Mouse (Mus musculus) gastrocnemius, postnatal 36 days (tissue): Measurements from ENCODE around the gene Fads2. TPM values are rescaled to one million over a fixed set of nuclear protein-coding genes. Genes with fewer than 3 reads are reported as not detected.

Source experiments
- DNase-seq, 2 experiments: peaks; one replicate each; pipeline ENCODE4 v3.0.0; 2022
- intact Hi-C: fragments of 180-260 bp; cut with DNase I; formaldehyde crosslinking; loops from one replicate; pipeline ENCODE4 v1.15.1; 2025
- total RNA-seq, 2 experiments: library from RNA; stranded (reverse); gene quantifications; 2 replicates each; pipeline ENCODE4 v1.2.3; 2021

Gene Fads2
- total RNA-seq, 2 experiments from 2014 or later = 2.2 to 2.4 TPM

DNA sequence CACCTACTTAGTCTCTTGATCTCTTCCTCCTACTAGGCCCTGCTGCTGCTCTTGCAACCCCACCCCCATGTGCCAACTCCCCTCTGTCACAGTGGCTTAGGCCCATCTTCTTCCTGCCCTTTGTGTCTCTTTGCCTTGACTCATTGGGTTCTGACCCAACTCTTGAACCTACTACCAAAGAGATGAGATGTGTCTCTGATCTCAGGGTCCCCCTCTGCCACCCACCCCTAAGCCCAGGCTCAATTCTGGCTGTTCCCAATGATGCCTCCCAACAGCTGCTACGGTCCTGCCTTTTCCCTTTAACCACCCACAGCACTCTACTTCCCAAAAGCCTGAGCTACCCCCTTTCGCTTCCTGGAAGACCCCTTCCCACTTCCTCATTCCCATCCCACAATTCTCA is 79.6 kb downstream of the Fads2 start:
- intact Hi-C loops = no loop called here
- DNase-seq = no peak

DNA sequence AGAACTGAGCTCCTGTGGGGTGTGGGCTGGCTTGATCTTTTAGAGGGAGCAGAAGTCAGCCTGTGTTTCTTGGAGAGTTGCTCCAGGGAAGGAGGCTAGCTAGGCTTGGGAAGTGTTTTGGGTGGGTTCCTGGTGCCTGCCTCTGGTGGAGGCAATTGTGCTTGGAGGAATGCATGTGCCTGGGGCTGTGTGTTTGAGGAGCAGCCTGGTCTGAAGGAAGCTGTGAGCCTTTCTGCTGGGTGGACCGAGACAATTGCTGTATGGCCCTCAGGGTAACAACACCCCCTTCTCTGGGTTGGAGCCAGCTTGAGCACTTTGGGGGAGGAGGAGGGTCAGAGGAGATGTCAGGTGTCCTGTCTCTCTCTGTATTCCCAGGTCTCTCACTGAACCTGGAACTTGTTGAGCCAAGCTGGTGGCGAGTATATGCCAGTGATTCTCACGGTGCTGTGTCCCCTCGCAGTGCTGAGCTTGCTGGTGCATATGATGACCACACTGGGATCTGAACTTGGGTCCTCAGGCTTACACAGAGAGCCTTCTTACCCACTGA is 82.3 kb downstream of the Fads2 start:
- DNase-seq = no peak
- intact Hi-C loops = no loop called here

DNA sequence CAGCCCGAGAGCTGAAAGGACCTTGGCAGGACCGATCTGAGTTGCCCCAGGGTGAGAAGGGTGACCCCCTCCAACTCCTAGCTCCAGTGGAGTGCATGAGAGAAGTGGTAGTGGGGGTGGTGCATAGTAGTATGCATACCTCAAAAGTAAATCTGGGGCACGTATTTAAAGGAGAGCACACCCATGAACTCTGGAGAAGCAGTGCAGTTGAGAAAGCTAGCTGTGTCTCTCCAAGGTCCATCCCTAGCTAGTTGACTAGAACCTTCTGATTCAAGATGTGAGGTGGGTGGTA is 83.1 kb downstream of the Fads2 start:
- intact Hi-C loops = no loop called here
- DNase-seq = no peak

DNA sequence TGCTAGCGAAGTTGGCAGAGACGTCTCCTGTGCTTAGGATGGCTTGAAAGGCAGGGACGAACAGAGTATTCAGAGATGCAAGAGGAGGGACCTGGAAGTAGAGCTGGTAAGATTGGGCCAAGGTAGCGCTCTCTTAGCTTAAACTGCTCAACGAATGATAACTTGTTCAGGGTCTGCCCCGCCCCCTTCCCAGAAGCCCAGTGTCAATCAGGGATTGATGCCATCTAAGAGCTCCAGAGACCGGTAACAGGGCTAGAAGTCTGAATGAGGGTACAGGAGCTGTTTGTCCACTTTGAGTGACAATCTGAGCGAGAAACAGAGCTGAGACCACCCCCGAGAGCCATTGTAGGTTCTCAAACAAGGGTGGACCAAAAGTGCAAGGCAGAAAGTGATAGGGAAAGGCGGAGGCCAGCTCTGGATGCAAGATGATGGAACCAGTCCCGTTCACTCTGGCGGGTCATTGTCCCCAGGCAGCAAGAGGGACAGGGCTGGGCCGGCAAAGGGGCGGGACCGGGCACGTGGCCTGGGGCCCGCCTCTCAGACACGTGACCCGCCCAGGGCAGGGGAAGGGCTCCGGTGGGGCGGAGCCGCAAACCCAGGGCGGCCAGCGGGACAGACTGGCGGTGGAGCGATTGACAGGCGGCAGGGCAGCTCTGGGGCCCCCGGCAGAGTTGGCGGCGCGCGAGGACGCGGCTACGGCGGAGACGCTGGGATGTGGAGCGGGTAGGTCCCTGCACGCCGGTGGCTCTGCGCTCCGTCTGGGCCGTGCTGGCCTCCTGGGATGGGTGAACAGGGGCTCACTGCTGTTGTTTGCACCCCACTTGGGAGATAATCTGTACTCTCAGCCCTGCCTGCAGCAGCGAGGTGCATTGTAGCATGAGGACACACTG is 83.7 kb downstream of the Fads2 start:
- peak; percentile 91 to 95 for DNase-seq

DNA sequence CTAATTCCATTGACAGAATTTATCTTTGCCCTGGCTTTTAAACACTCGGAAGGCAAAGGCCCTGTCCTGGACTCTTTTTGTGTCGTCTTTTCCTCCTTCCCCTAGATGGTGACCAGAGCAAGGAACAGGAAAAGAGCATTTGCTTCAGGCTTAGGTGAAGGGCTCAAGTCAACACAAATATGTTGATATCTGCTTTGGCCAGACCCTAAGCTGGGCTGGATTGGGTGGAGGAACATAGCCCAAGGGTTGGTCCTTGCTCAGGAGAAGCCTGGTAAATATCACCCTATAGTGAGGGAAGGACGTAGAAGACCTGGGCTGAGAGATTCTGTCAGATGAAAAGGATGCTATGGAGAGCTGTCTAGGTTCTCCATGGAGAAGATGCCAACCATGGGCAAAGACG is 85.4 kb downstream of the Fads2 start:
- intact Hi-C loops = no loop called here
- DNase-seq = no peak

More for the DNA sequence above, 83.7 kb downstream of the Fads2 start:
- intact Hi-C loops = no loop called here

DNA sequence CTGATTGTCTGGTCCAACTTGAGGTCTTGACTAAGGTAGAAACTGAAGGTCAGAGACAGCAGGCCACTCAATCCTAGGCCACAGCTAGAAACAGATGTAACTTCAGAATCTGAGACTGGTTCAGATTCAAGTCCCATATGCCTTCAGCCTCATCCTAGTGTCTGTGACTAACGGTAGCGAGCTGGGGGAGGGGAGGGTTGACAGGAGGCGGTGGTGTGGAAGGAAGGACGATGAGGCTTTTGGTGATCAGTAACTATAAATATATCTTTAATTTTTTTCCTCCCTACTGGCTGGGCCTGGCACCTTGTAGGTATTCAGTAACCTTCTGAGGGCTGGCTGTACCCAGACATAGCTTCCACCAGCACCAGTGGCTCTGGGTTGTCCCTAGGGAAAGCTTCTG is 86.1 kb downstream of the Fads2 start:
- no peak for DNase-seq

DNA sequence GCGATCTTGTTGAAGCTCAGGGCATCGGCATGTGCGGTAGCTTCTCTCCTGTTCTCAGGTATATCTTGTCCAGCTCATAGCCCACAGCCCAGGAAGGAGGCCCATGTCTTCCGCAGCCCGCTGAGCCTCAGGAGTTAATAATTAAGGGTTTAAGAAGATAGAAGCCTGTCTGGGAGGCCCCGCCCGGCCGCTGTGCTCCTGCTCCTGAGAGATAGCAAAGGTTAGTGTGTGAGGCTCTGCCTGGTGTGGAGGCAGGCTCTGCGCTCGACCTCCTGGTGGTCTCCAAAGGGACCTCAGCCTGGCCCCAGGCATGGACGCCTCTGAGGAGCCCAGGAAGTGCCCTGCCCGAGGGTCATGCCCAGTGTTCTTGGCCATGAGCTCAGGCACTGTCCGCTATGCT is 86.7 kb downstream of the Fads2 start:
- DNase-seq = no peak
- intact Hi-C loops = no loop called here

More for the DNA sequence above, 86.1 kb downstream of the Fads2 start:
- intact Hi-C loops = no loop called here

DNA sequence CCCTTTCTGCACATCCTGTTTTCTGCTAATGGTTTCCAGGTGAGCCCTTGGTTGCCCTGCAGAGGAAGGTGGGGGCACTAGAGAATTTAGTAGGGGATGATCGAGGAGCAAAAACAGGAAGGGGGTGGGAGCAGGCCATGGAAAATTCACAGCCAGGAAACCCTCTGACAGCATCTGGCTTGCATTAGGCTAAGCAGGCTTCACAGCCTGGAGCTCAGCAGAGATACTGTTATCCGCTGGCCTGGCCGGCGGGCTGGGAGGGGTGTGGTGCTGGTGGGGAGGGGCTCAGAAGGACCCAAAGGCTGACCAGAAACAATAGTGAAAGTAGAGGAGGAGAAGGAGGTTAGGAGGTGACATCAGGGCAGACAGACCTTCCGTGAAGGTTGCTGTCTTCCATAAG is 87.6 kb downstream of the Fads2 start:
- intact Hi-C loops = no loop called here
- DNase-seq = peak in 1 of 2 experiments; percentile 51

DNA sequence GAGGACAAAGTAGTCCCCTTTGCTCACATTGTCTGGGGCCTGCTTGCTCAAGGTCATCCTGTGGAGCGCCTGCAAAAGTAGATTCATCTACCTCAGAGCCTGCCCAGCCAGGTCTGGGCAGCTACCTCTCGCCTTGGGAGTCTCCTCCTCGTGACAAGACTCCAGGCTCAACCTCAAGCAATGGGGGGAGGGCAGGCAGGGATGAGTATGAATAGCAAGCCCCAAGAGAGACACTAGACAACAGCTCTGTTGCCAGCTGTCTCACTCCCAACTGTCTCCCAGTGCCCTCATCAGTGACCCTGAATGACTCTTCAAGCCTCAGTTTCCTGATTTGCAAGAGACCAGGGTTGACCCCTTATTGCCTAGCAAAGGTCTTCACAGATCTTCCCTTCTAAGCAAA is 88.2 kb downstream of the Fads2 start:
- intact Hi-C loops = no loop called here
- peak; percentile 51 to 59 for DNase-seq

DNA sequence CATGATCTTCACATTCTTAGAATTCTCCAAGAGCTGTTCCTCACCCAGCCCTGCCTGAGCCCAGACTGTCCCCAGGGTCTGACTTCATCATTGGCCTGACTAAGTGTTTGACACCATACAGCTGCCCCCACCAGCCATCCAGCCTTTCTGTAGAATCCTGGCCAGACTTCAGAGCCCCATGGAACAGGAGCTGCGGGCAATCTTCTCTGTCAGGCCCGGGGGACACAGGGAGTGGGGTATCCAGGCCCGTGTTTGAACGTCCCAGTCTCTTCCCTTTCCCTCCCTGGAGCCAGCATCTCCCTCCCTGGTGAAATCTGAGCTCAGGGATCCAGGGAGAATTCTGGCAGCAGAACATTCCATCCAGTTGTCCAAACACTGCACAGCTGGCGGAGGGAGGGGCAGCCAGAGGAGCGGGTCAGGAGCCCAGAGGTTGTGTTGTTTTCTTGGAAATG is 88.7 kb downstream of the Fads2 start:
- DNase-seq = peak; percentile 71 to 72
- intact Hi-C loops = no loop called here

Other genes with a start within 250 kb of the Fads2 start
- gene Incenp, start 202.2 kb downstream of the Fads2 start, total RNA-seq = 1 to 10 TPM; 1.9 to 6.4 TPM
- gene Fth1, start 121.1 kb downstream of the Fads2 start, total RNA-seq = 1,000 to 10,000 TPM; 1,946 to 2,068 TPM
- gene Best1, start 100.1 kb downstream of the Fads2 start, total RNA-seq = under 1 TPM in 1 of 2 experiments, not detected in 1; 0.15 TPM
- 1 to 10 TPM; 4.5 to 4.6 TPM for gene Rab3il1, start 100.1 kb downstream of the Fads2 start, total RNA-seq
- gene Fads3, start 60.2 kb downstream of the Fads2 start, total RNA-seq = 1 to 10 TPM; 2.4 to 2.9 TPM
- 1 to 10 TPM; 5.3 to 6.3 TPM for gene Fads1, start 81.1 kb upstream of the Fads2 start, total RNA-seq
- gene Tmem258, start 102.3 kb upstream of the Fads2 start, total RNA-seq = 10 to 100 TPM; 75.5 to 81.9 TPM
- 1 to 10 TPM; 3.1 to 3.9 TPM for gene Fen1, start 102.4 kb upstream of the Fads2 start, total RNA-seq
- gene Myrf, start 139.0 kb upstream of the Fads2 start, total RNA-seq = under 1 TPM in 1 of 2 experiments, not detected in 1; 0.08 TPM
- gene Dagla, start 203.1 kb upstream of the Fads2 start, total RNA-seq = 1 to 10 TPM; 6.9 to 8.9 TPM